Mouse (Mus musculus) midbrain, postnatal 0 days (tissue): Measurements from ENCODE around the gene Phactr1. TPM values are rescaled to one million over a fixed set of nuclear protein-coding genes. Genes with fewer than 3 reads are reported as not detected.
A peak's percentile ranks its signal among the peaks of the same experiment; 100 is the strongest.

Source experiments
- ATAC-seq: fragments of 200-750 bp; cut with Nextera tagmentation; 2 replicates; pipeline ENCODE4 v1.8.0; 2017; ENCODE audit warnings: moderate number of reproducible peaks, mild to moderate bottlenecking, moderate TSS enrichment, moderate library complexity; ENCODE audit not compliant: low FRiP score
- DNase-seq: peaks from one replicate; pipeline ENCODE4 v3.0.0-alpha.2; 2015; ENCODE audit warnings: low spot score
- H3K27ac ChIP-seq: fragments of 300-500 bp; sonication (generic); 2 replicates; pipeline ENCODE4 v1.5.1; 2014; ENCODE audit warnings: low read depth, mild to moderate bottlenecking, low read length, mixed read lengths
- H3K27me3 ChIP-seq: fragments of 300-500 bp; sonication (generic); 2 replicates; pipeline ENCODE4 v1.6.1; 2014; ENCODE audit warnings: low read length, control low read depth, mixed read lengths; ENCODE audit not compliant: insufficient read depth
- H3K36me3 ChIP-seq: fragments of 300-500 bp; sonication (generic); 2 replicates; pipeline ENCODE4 v1.6.1; 2014; ENCODE audit warnings: low read length, control low read depth, mixed read lengths; ENCODE audit not compliant: insufficient read depth
- H3K4me1 ChIP-seq: fragments of 300-500 bp; sonication (generic); 2 replicates; pipeline ENCODE4 v1.6.1; 2014; ENCODE audit warnings: mild to moderate bottlenecking, control low read depth, antibody characterized with exemption, low read length, mixed read lengths; ENCODE audit not compliant: insufficient read depth
- H3K4me2 ChIP-seq: fragments of 300-500 bp; sonication (generic); 2 replicates; pipeline ENCODE4 v1.6.1; 2014; ENCODE audit warnings: low read depth, mild to moderate bottlenecking, low read length, mixed read lengths; ENCODE audit not compliant: poor library complexity, severe bottlenecking
- H3K4me3 ChIP-seq: fragments of 300-500 bp; sonication (generic); 2 replicates; pipeline ENCODE4 v1.5.1; 2014; ENCODE audit warnings: low read depth, mild to moderate bottlenecking, low read length, moderate library complexity
- H3K9ac ChIP-seq: fragments of 300-500 bp; sonication (generic); replicated peaks from 2 replicates; pipeline ENCODE4 v1.6.1; 2014; ENCODE audit warnings: mild to moderate bottlenecking, low read length, moderate library complexity, mixed read lengths; ENCODE audit not compliant: poor library complexity, severe bottlenecking
- H3K9me3 ChIP-seq: fragments of 300-500 bp; sonication (generic); 2 replicates; pipeline ENCODE4 v1.6.1; 2016; ENCODE audit warnings: low read length, control low read depth
- CTCF ChIP-seq: IDR thresholded peaks from 2 replicates; pipeline ENCODE4 v1.5.1; 2016; ENCODE audit warnings: antibody characterized with exemption, mild to moderate bottlenecking
- WGBS: fragments of 180-500 bp; shearing (Covaris S2); extraction: QIAGEN DNeasy Blood & Tissue Kit; methylation state at CpG from one replicate; pipeline ENCODE4 v1.1.7; 2014; 5-methylcytosine and 5-hydroxymethylcytosine counted together
- polyA plus RNA-seq: library from polyadenylated mRNA; unstranded; fragments of >200 nt; fragmentation: Nextera tagmentation; extraction: Ambion mirVana; gene quantifications from 2 replicates; pipeline ENCODE4 v1.2.1, GENCODE M21; 2015
- total RNA-seq: library from RNA; depleted of rRNA; stranded (reverse); fragments of >200 nt; gene quantifications from 2 replicates; pipeline ENCODE4 v1.2.3, GENCODE M21; 2014

The Phactr1 gene
- total and polyA plus RNA-seq, 2 experiments from 2014 or later, result 53.9 to 73.7 TPM

DNA sequence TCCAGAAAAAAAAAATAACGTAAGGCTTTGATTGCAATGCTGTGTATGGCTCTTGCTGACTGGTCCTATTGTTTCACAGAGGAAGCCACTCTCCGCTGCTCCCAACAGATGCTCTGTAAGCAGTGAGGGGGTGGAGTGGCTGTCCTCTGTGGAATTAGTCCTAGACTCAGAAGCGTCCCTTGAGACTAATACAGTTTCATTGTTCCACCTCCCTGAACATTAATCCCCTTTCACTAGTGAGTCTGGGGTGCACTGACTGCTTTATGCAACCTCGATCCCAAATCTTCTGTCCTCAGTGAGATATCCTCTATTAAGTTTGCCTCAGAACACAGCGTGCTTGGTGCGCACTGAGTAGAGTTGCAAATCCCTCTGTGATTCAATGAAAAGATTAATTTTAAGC lies 91.9 kb downstream of the Phactr1 start:
- no peak overlapping the region for H3K27ac ChIP-seq
- no peak overlapping the region for H3K4me3 ChIP-seq
- no peaks in the 10 kb centered on the region for H3K36me3 ChIP-seq
- no peaks in the 10 kb centered on the region; the same call in 1 of the 2 replicates for H3K4me1 ChIP-seq
- DNase-seq, result peak; percentile 17
- no peak overlapping the region for H3K9ac ChIP-seq
- no peaks in the 10 kb centered on the region for H3K27me3 ChIP-seq
- no peak for ATAC-seq
- TF ChIP-seq CTCF, result no peak
- no peak overlapping the region for H3K4me2 ChIP-seq
- no peaks in the 10 kb centered on the region for H3K9me3 ChIP-seq
- WGBS, result 17% methylated on average over 6 of the region's 6 CpGs

- DNase-seq, result no peak
- Histone ChIP-seq H3K4me3 (no peak overlapping the region), H3K27ac (no peak overlapping the region), H3K4me2 (no peak overlapping the region), H3K27me3 (no peaks in the 10 kb centered on the region), H3K9me3 (no peaks in the 10 kb centered on the region), H3K9ac (no peak overlapping the region), H3K4me1 (no peaks in the 10 kb centered on the region; the same call in 1 of the 2 replicates), H3K36me3 (no peaks in the 10 kb centered on the region)
- 69% methylated on average over 2 of the region's 2 CpGs for WGBS
- TF ChIP-seq CTCF, result no peak
- no peak for ATAC-seq
These were observed 93.6 kb downstream of the Phactr1 start for GRCm38 (mm10) chr13:42774040-42774439.

GRCm38 (mm10) chr13:42782151-42782550 lies 101.7 kb downstream of the Phactr1 start:
- H3K27me3 ChIP-seq, result no peaks in the 10 kb centered on the region
- no peak overlapping the region for H3K9ac ChIP-seq
- H3K36me3 ChIP-seq, result no peaks in the 10 kb centered on the region
- 38% methylated on average over 13 of the region's 13 CpGs for WGBS
- no peaks in the 10 kb centered on the region for H3K9me3 ChIP-seq
- H3K4me1 ChIP-seq, result no peaks in the 10 kb centered on the region
- no peak overlapping the region for H3K27ac ChIP-seq
- no peak overlapping the region for H3K4me2 ChIP-seq
- TF ChIP-seq CTCF, result no peak
- H3K4me3 ChIP-seq, result no peak overlapping the region
- ATAC-seq, result no peak
- DNase-seq, result no peak

- Histone ChIP-seq H3K27ac (no peak overlapping the region), H3K36me3 (no peaks in the 10 kb centered on the region), H3K9ac (no peak overlapping the region), H3K4me2 (no peak overlapping the region), H3K27me3 (no peaks in the 10 kb centered on the region), H3K4me3 (no peak overlapping the region), H3K4me1 (no peaks in the 10 kb centered on the region), H3K9me3 (no peaks in the 10 kb centered on the region)
- DNase-seq (no peak), ATAC-seq (no peak)
- 90% methylated on average over 13 of the region's 13 CpGs for WGBS
- peak; percentile 54 for TF ChIP-seq CTCF
These were observed 108.8 kb downstream of the Phactr1 start for GRCm38 (mm10) chr13:42789221-42789620.

- Histone ChIP-seq H3K27ac (no peak overlapping the region), H3K4me3 (peak overlapping the region; percentile 0; the same call in 1 of the 2 replicates), H3K9ac (no peak overlapping the region), H3K4me1 (no peaks in the 10 kb centered on the region), H3K9me3 (no peaks in the 10 kb centered on the region), H3K27me3 (no peaks in the 10 kb centered on the region), H3K36me3 (no peaks in the 10 kb centered on the region), H3K4me2 (peak overlapping the region; percentile 37)
- 25% methylated on average over 8 of the region's 8 CpGs for WGBS
- ATAC-seq (no peak), DNase-seq (peak; percentile 40)
- TF ChIP-seq CTCF, result peak; percentile 83
These were observed 111.9 kb downstream of the Phactr1 start for GRCm38 (mm10) chr13:42792279-42792678.

DNA sequence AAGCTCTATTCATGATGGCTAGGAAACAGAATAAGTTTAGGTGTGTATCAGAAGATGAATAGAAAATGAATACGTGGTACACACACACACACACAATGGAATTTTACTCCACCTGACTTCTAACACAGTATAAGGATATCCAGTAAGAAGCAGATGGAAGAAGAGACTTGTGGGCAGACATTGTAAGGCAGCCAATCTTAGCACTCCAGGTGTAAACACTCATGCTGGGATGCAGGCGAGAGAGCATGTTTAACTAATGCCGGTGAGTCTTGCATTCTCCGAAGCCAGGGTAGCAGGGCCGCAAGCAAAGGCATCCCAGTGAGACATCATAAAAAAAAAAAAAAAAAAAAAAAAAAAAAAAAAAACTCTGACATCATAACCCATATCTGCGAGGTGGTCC lies 120.1 kb downstream of the Phactr1 start:
- Histone ChIP-seq H3K4me2 (no peak overlapping the region), H3K36me3 (no peaks in the 10 kb centered on the region), H3K27ac (no peak overlapping the region), H3K9me3 (no peaks in the 10 kb centered on the region), H3K9ac (no peak overlapping the region), H3K27me3 (no peaks in the 10 kb centered on the region), H3K4me3 (no peak overlapping the region), H3K4me1 (no peaks in the 10 kb centered on the region)
- 86% methylated on average over 6 of the region's 6 CpGs for WGBS
- no peak for ATAC-seq
- no peak for TF ChIP-seq CTCF
- no peak for DNase-seq
